Mouse (Mus musculus) E14TG2a.4 (cell line): ENCODE results near the gene Mcm5.
A peak's percentile ranks its signal among the peaks of the same experiment; 100 is the strongest.

Source experiments
- CTCF ChIP-seq: conservative IDR thresholded peaks from 2 replicates; pipeline ENCODE4 v1.5.1; 2014; ENCODE audit warnings: low read length
- POU5F1 ChIP-seq: IDR thresholded peaks from 2 replicates; pipeline ENCODE4 v1.6.1; 2014; ENCODE audit warnings: low read length, borderline replicate concordance

GRCm38 (mm10) chr8:75071627-75072346 lies 37.6 kb upstream of the Mcm5 start:
- peak; percentile 55 for TF ChIP-seq CTCF
- no peak for TF ChIP-seq POU5F1
